Mouse (Mus musculus): Measurements from ENCODE around the gene Mesp2. TPM values are rescaled to one million over a fixed set of nuclear protein-coding genes. Genes with fewer than 3 reads are reported as not detected.
A peak's percentile ranks its signal among the peaks of the same experiment; 100 is the strongest.
"Not testable (repeated sequence)": the region's sequence is repeated elsewhere in the genome, so short reads cannot be mapped to it uniquely, and the experiment has no call there.

Gene Mesp2
- total RNA-seq (2015; ENCODE audit: low replicate concordance) = not detected in 2 replicates
- total RNA-seq (2017; ENCODE audit: low replicate concordance) = not detected in 2 replicates

DNA sequence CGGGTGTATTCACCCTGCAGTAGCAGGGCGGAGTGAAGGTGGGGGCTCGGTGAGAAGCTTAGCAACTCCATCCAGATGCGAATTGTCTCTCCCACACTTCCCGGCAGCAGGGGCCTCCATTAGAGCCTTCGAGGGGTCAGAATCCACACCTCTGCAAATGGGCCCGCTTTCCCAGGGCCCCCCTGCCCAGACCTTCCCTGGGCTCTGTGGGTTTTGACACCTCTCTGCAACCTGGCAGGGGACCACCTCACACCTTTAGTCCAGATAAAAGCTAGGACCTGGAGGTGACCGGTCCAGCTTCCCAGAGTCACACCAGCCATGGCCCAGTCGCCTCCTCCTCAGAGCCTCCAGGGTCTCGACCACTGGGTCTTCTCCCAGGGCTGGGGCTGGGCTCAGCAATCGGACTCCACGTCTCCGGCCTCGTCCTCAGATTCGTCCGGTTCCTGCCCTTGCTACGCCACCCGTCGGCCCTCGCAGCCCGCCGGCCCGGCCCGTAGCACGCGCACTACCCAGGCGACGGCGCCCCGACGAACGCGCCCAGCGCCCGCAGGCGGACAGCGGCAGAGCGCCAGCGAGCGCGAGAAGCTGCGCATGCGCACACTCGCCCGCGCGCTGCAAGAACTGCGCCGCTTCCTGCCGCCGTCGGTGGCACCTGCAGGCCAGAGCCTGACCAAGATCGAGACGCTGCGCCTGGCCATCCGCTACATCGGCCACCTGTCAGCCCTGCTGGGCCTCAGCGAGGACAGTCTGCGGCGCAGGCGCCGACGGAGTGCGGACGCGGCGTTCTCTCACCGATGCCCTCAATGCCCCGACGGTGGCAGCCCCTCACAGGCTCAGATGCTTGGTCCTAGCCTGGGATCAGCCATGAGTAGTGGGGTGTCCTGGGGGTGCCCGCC is at the start of gene Mesp2:
TSS of gene Mesp2 (plus strand) at position 117 of the 896 bp plus-strand sequence.
- no peak for ATAC-seq (replicated peaks; ENCODE audit: low FRiP score, poor library complexity, severe bottlenecking)

DNA sequence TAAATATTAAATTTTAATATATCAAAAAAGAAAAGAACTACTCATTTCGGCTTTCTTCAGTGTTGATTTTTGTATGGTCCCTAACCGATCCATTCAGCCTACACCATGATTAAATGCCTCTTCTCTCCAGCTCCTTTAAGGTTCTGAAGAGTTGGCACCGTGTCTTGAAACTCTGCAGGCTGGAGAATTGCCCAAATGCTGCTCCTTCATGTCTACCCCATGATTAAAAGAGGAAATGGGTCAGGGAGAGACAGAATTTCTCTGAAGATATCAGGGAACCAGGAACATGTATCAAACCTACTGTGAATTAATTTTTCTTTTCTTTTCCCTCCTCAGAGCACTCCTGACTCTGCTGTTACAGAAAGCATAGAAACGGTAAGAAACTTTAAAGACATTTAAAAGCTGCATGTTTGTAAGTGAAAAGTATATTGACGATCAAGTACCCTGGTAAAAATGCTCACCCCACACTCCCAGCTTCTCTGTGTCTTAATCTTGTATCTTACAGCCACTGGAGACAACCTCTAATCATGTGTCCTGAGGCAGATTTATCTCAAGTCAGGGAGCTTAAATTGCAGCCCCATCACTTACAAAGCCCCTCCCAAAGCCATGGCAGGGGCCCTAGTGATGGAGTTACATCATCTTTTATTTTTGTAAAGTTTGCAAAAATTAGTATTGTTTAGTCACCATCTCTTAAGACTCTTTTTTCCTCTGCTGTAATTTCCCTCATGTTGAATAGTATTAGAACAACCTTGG is 49.2 kb upstream of the Mesp2 start:
- no peak for ATAC-seq (replicated peaks; ENCODE audit: low FRiP score, poor library complexity, severe bottlenecking)

DNA sequence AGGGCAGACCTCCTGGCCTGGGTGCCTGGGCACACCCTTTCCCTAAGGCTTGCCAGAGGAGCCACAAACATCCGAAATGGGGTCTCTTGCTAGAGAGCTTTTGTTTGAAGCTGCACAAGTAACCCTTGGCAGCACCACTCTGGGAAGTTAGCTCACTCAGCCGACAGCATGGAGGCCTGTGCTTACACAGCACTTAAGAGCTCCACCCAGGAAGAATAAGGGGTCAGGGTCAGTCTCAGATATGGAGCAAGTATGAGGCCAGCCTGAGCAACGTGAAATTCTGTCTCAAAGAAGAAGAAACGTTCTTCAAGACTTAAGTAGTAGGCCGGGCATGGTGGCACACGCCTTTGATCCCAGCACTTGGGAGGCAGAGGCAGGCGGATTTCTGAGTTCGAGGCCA is 48.4 kb upstream of the Mesp2 start:
- ATAC-seq (replicated peaks; ENCODE audit: low FRiP score, poor library complexity, severe bottlenecking) = no peak

DNA sequence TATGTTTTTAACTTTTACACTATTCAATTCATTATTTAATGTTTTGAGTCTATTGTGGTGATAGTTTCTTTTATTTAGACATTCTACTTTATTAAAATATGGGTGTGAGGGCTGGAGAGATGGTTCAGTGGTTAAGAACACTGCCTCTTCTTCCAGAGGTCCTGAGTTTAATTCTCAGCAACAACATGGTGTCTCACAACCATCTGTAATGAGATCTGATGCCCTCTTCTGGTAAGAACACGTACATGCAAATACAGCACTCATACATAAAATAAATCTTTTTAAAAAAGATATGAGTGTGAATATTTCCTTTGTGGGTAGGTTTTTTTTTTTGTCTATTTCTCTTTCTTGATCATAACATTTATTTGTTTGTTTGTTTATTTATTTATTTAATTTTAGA is 44.5 kb upstream of the Mesp2 start:
- ATAC-seq (replicated peaks; ENCODE audit: low FRiP score, poor library complexity, severe bottlenecking) = no peak

DNA sequence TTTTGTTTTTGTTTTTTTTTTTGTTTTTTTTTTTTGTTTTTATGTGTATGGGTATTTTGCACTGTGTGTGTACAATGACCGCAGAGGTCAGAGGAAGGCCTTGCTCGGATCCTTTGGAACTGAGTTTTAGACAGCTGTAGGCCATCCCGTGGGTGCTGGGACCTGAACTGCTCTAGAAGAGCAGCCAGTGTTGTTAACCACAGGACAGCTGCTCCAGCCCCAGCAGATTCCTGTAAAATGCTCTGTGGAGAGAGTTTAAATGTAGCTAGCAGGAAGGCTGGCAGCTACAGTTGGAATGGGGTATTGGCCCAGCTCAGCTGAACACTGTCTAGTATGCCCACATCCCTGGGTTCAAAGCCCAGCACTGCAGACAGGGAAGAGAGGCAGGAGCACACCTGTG is 40.9 kb upstream of the Mesp2 start:
- ATAC-seq (replicated peaks; ENCODE audit: low FRiP score, poor library complexity, severe bottlenecking) = no peak

DNA sequence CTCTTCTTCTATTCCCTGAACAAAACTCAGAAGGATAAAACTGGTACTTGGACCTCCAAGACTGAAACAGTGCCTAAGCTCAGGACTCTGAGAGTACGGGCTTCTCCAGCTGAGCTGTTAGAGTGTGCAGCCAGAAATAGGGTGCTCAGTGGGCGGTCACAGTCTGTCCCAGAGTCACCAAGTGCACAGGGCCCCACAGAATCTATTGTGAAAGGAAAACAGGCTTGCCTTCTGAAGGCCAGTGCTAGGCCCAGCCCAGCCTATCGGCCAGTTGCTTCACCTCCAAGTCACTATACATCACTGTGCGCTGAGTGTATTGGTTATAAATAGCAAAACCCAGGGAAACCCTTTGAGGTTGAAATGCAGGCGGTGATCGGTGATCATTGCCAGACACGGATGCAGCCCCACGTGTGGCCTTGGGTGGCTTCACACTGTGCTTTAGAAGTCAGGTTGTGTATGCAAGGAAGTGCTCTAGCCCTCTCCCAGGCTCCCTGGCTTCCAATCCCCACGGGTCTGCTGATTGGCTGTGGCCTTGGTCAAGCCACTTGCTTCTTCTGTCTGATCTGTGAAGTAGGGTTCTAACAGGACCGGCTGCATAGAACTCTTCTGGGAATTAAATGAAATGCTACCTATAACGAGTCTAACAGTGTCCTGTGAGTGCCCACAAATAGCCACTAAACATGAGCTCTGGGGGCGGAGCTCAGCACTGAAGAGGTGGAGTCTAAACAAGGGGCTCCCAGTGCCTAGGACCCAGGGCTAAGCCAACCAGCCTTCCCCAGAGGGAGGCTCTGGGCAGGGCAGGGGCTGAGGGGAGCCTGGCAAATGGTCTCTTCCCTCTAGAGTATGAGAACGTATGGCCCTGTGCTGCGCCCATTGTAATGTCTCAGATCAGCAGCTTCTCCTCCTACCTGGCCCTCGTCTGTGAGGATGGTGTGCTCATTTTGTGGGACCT is 38.7 kb upstream of the Mesp2 start:
- ATAC-seq (replicated peaks; ENCODE audit: low FRiP score, poor library complexity, severe bottlenecking) = no peak

DNA sequence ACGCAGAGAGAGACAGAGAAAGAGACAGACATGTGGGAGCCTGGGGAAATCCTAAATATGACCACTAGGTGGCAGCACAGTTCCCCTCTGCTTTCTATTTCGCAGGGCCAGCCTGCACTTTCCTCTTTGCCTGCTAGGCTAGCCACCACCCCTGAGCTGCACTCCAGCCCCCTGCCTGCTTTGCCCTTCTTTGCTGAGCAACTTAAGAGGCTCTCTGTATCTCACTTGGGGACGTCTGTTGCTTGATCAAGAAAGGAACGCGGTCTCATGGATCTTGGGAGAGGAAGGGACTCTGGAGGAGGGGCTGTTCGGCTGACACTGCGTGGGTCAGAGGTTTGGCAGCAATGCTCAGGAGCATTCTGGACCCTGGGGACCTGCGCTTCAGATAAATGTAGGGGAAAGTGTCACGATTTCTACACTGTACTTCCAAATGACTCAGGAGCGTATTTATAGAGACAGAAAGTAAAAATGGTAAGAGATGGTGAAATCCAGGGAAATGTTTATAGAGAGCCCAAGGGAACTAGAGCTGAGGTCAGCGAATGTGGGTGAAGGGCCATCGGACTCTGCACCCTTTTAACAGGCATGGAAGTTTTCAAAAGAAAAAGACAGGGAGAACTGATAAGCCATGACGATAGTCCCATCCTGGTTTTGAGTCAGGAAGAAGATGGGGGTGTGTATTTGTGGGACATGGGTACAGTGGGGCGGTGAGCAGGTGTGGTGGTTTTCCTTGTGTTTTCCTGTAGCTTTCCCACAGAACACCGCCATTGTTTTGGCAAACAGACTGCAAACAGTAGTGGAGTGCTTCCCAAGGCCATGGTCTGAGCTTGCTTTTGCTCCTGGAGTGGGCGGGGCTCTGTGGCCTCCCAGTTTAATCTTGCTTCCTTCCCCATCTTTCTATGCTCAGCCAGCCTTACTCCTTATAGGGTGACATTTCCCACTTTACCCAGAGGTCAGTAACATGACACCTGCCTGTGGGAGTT is 29.6 kb upstream of the Mesp2 start:
- ATAC-seq (replicated peaks; ENCODE audit: low FRiP score, poor library complexity, severe bottlenecking) = 0 out of 2 replicates have a peak, but pooled peaks have one; percentile 62

DNA sequence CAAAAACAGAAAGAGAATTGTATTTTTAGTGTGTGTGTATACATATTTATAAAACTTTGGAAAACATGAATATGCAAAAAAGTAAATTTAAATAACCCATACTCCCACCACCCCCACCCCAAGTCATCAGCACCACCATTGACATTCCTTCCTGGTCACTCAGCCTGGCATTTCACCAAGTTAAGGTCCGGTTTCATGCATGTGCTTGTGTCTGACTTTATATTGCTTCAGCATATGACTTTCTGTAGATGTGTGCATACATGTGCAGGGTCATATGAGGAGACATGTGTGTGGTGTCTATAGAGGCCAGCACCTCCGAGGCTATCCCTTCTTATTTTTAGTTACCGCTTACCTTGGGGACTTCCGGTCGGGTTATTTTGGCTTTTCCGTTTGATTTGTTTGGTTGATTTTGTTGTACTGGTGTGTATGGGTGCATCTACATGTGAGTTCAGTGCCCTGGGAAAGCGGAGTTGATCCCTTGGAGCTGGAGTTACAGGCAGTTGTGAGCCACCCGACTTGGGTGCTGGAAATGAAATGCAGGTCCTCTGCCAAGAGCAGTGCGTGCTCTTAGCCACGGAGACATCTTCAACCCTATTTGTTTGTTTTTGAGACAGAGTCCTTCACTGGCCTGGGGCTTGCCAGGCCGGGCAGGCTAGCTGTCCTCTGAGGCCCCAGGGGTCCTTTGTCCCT is 28.6 kb upstream of the Mesp2 start:
- no peak for ATAC-seq (replicated peaks; ENCODE audit: low FRiP score, poor library complexity, severe bottlenecking)

DNA sequence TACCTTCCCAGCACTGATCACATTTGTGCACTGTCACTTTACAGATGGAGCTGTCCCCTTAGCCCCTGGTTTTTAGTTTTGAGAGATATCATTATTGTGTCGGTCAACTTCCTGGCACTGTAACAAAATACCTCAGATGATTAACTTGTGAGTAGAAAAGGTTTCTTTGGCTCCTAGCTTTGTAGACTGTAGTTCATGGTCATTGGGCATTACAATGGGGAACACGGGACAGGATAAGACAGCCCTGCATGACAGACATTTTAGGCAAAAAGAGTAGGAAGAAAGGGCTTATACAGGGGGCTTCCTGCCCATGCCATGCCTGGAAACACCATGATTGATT is 28.0 kb upstream of the Mesp2 start:
- no peak for ATAC-seq (replicated peaks; ENCODE audit: low FRiP score, poor library complexity, severe bottlenecking)

DNA sequence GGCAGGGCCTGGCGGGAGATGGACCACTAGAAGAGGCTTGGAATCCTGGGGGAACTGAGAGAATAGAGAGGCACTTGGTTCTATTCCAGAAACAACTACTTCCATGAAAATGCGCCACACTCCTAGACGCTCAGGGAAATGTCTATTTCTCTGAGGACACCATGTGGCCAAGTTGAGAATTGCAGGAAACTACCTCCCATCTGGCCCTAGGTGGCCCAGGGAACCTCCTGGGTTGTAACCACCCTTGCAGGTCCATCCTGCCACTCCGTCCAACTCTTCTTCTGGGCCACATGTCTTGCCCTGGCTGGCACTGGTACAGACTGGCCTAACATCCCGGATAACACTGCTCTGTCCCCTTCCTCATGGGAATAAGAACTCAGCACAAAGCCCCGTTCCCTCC is 24.2 kb upstream of the Mesp2 start:
- peak; percentile 66; the same call in 1 of the 2 replicates for ATAC-seq (replicated peaks; ENCODE audit: low FRiP score, poor library complexity, severe bottlenecking)

DNA sequence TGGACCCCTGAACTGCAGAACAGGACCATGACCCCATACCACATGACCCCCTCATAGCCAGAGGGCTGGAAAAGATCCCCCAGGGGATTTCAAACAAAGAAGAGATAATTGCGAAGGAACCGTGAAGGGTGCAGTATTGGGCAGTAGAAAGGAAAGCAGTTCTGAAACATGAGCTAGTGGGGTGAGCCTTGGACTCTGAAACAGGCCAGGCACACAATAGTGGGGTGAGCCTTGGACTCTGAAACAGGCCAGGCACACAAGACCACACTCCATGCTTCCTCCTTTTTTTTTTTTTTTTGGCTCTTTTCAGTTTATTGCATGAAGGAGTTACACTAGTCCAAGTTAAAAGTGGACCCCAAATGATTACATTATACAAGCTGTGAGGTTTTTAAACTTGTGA is 20.7 kb upstream of the Mesp2 start:
- not testable (repeated sequence) for ATAC-seq (replicated peaks; ENCODE audit: low FRiP score, poor library complexity, severe bottlenecking)

DNA sequence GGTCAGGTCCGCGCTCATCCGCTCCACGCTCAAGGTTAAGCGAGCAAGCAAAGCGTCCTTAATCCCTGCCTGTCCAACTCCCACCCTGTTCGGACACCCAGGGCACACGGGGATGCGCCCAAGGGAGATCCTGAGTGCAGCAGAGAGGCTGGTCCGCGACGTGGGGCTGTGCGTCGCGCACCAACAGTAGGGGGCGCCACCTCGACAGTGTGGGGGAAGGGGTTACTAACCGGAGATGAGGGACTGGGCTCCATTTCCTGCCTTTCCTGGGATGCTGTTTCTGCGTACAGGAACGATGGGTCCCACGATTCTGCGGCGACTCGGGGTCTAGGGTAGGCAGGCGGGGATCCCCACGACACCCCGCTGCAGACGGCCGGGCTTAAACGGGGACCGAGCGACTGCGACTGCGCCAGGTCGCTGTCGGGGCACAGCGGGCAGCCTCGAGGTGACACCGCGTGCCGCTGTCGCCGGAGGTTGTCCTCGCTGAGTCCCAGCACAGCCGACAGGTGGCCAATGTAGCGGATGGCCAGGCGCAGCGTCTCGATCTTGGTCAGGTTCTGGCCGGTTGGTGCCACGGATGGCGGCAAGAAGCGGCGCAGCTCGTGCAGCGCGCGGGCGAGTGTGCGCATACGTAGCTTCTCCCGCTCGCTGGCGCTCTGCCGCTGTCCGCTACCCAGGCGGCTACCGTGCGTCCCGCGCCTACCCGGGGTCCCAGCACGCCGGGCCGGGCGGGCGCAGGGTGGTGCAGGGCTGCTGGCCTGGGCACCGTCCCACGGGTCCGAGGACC is 17.7 kb upstream of the Mesp2 start:
- no peak for ATAC-seq (replicated peaks; ENCODE audit: low FRiP score, poor library complexity, severe bottlenecking)

DNA sequence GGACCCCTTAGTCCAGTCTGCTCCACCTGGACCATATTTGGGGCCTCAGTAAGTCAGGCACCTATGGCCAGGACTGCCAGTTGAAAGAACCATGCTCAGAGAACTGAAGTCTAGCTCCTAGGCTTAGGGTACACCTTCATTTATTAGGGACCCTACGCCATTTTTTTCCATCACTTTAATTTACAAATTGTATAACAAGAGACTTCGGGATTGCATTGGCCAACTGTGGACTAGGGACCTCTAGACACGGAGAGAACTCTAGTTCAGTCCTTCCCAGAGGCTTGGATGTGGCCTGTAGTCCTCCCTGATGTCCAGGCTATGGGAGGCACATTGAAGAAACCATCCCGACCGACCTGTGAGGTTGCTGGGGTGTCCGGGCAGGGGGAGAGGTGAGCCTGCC is 16.8 kb upstream of the Mesp2 start, which contains the start of gene Mesp1:
TSS of gene Mesp1 (minus strand) at position 101 of the 400 bp plus-strand sequence.
- no peak for ATAC-seq (replicated peaks; ENCODE audit: low FRiP score, poor library complexity, severe bottlenecking)

DNA sequence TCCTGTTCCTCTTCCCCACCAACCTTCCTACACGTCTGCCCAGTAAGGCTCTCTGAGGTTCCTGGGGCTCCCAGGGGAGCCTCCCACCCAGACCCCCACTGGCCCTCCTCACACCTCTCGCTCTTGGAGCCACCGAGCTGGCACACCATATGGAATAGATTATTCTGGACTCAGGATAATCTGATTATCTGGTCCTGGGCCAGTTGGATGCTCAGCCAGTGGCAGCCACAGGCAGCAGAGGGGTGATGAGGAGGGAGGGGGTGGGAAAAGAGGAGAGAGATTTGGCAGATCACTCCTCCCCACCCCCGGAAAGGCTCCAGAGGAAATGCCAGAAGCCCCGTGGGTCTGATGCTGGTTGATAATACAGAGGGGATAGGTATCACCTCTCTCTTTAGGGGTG is 11.9 kb upstream of the Mesp2 start:
- ATAC-seq (replicated peaks; ENCODE audit: low FRiP score, poor library complexity, severe bottlenecking) = no peak

DNA sequence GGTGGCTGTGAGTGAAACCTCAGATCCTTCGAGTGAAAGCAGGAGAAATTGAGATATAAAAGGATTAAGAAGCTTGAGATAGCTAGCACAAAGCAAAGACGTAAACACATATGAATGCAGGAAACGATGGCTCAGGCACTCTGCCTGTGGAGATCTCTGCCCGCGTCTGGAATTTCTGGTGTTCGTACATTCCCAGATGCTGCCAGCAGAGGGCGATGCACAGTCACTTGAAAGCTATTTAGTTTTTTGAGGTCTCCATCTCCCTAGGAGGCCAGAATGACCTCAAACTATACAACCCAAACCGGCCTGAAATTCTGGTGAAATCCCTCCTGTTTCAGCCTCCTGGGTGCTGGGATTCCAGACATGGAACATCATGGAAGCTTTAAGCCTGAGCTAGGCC is 11.5 kb upstream of the Mesp2 start:
- no peak for ATAC-seq (replicated peaks; ENCODE audit: low FRiP score, poor library complexity, severe bottlenecking)

DNA sequence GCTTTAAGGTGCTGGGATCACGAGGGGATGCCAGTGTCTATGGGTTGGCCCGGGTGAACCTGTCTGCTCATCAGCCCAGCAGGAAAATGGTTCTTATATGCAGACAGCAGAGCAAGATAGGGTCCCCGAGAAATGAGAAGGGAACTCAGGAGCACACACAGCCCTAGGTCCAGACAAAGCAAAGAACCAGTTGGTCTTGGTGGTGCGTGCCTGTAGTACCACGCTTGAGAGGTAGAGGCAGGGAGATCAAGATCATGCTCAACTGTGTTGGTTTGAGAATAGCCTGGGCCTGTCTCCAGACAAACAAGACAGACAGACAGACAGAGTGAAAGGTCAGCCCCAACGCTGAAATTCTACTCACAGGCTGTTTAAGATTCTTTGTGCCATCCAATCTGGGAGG is 11.0 kb upstream of the Mesp2 start:
- no peak for ATAC-seq (replicated peaks; ENCODE audit: low FRiP score, poor library complexity, severe bottlenecking)

DNA sequence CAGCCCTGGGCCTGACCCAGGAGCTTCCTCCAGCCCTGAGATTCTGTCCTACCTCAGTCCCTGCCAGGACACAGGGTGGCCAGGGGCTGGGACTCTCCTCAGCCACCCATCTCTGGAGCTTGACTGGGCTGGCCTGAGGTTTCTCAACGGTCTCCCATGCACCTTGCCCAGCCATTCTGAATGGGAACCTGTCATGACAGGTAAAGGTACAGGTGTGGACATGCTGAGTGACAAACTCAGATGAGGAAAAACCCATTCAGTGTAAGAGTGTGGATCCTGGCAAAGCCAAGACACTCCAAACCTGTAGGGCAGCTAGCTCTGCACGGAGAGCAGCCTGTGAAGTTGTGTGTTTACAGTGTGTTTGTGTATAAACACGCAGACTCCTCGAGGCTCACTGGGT is 10.2 kb upstream of the Mesp2 start:
- no peak for ATAC-seq (replicated peaks; ENCODE audit: low FRiP score, poor library complexity, severe bottlenecking)
